Mouse (Mus musculus): Measurements from ENCODE around the gene Iqsec1. TPM values are rescaled to one million over a fixed set of nuclear protein-coding genes. Genes with fewer than 3 reads are reported as not detected.
A peak's percentile ranks its signal among the peaks of the same experiment; 100 is the strongest.
"Not testable (repeated sequence)": the region's sequence is repeated elsewhere in the genome, so short reads cannot be mapped to it uniquely, and the experiment has no call there.

The Iqsec1 gene
- total and polyA plus RNA-seq, 2 experiments from 2014 or later: 29.0 to 175 TPM

DNA sequence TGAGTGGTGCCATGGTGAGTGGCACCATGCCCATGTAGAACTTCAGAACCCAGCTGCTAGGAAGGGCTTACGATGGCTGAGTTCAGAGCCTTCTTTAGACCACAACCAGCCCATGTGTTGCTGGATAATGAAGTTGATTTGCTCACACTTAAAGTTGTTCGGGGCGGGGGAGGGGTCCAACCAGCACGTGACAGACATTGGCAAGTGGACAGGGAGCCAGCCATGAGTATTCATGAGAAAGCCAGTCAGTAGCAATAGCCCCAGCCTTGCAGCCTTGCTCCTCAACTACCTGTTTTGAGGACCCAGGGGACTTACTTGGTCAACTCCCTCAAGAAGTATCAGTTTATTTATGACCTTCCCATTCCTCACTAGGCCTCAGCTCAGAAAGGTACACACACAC, 343.5 kb downstream of the Iqsec1 start:
- peak; percentile 37 for DNase-seq (ENCODE audit: low spot score)
- ATAC-seq: peak; percentile 68

DNA sequence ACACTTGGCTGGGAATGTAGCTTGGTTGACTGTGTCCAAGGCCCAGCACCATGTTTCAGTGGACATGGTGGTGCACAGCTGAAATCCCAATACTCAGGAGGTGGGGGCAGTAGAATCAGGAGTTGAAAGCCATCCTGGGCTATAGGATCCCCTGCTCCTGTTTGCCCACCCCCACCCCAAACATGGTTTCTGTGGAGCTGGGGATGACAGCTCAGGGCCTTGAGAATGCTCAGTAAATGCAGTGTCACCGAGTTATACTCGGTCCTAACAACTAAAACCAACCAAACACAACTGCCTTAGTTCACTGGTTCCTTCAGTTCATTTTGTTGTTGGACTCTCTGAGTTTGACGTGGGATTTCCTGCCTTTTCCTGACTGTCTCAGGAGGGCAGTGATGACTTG, 345.4 kb downstream of the Iqsec1 start:
- H3K27ac ChIP-seq: no peak overlapping the region
- no peak overlapping the region for H3K4me3 ChIP-seq (ENCODE audit: low read length)
- H3K27me3 ChIP-seq (ENCODE audit: insufficient read depth, low read length): no peaks in the 10 kb centered on the region
- 0 out of 2 replicates have a peak, but pooled peaks cover 2% of the 10 kb centered on the region for H3K4me1 ChIP-seq (ENCODE audit: insufficient read depth, low read length)
- DNase-seq (ENCODE audit: low spot score) (no peak), ATAC-seq (no peak)
- H3K36me3 ChIP-seq (ENCODE audit: insufficient read depth, low read length): no peaks in the 10 kb centered on the region
- TF ChIP-seq CTCF (IDR thresholded peaks at IDR 0.05; ENCODE audit: low read depth): no peak
- 85% methylated on average over 3 of the region's 3 CpGs for WGBS
- H3K9ac ChIP-seq (replicated peaks; ENCODE audit: low read length): no peak overlapping the region
- H3K4me2 ChIP-seq (ENCODE audit: low read depth, low read length): no peak overlapping the region
- no peaks in the 10 kb centered on the region for H3K9me3 ChIP-seq (ENCODE audit: low read length)

More for the DNA sequence above, 343.5 kb downstream of the Iqsec1 start:
- Histone ChIP-seq H3K4me2 (ENCODE audit: low read depth, low read length) (no peak overlapping the region), H3K27me3 (ENCODE audit: insufficient read depth, low read length) (no peaks in the 10 kb centered on the region), H3K36me3 (ENCODE audit: insufficient read depth, low read length) (no peaks in the 10 kb centered on the region), H3K9me3 (ENCODE audit: low read length) (no peaks in the 10 kb centered on the region), H3K9ac (replicated peaks; ENCODE audit: low read length) (no peak overlapping the region), H3K4me3 (ENCODE audit: low read length) (no peak overlapping the region), H3K4me1 (ENCODE audit: insufficient read depth, low read length) (0 out of 2 replicates have a peak, but pooled peaks cover 2% of the 10 kb centered on the region), H3K27ac (no peak overlapping the region)
- WGBS: 59% methylated on average over 4 of the region's 4 CpGs
- no peak for TF ChIP-seq CTCF (IDR thresholded peaks at IDR 0.05; ENCODE audit: low read depth)

DNA sequence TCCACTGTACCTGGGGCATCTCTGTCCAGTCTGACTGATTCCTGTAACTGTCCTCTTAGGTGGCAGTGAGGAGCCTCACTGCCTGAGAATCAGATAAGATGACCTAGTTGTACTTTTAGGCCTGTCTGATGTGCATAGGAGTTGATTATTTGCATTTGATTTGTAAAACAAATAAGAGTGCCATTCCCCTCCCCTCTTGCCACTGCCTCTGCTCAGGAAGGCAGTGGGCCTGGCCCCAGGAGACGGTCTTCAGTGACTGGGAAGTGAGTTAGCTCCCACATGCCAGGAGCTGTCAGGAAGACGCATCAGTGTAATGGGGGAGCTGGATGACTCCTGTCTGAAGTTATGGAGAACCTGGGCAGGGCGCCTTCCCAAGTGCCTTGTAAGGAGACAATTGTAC, 352.9 kb downstream of the Iqsec1 start:
- ATAC-seq (no peak), DNase-seq (ENCODE audit: low spot score) (no peak)
- WGBS: 67% methylated on average over 3 of the region's 3 CpGs
- Histone ChIP-seq H3K4me1 (ENCODE audit: insufficient read depth, low read length) (no peaks in the 10 kb centered on the region), H3K9ac (replicated peaks; ENCODE audit: low read length) (no peak overlapping the region), H3K4me3 (ENCODE audit: low read length) (no peak overlapping the region), H3K4me2 (ENCODE audit: low read depth, low read length) (no peak overlapping the region), H3K27me3 (ENCODE audit: insufficient read depth, low read length) (no peaks in the 10 kb centered on the region), H3K9me3 (ENCODE audit: low read length) (no peaks in the 10 kb centered on the region), H3K27ac (no peak overlapping the region), H3K36me3 (ENCODE audit: insufficient read depth, low read length) (no peaks in the 10 kb centered on the region; the same call in 1 of the 2 replicates)
- no peak for TF ChIP-seq CTCF (IDR thresholded peaks at IDR 0.05; ENCODE audit: low read depth)

DNA sequence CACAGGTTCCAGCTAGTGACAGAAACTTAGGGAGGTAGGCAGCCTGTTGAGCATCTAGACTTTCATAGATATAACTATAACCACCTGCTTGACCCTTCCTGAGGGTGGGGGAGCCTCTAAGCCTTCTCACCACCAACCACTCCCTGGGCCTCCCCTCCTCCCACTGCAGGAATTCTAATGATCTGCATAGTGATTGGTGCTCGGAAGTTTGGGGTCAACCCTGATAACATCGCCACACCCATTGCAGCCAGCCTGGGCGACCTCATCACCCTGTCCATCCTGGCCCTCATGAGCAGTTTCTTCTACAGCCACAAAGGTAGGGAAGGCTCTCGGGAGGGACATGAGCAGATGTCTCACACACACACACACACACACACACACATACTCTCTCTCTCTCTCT, 353.4 kb downstream of the Iqsec1 start:
- no peak for TF ChIP-seq CTCF (IDR thresholded peaks at IDR 0.05; ENCODE audit: low read depth)
- no peaks in the 10 kb centered on the region; the same call in 1 of the 2 replicates for H3K36me3 ChIP-seq (ENCODE audit: insufficient read depth, low read length)
- H3K27ac ChIP-seq: no peak overlapping the region
- H3K4me2 ChIP-seq (ENCODE audit: low read depth, low read length): no peak overlapping the region
- no peak for DNase-seq (ENCODE audit: low spot score)
- ATAC-seq: no peak
- no peaks in the 10 kb centered on the region for H3K27me3 ChIP-seq (ENCODE audit: insufficient read depth, low read length)
- 65% methylated on average over 4 of the region's 4 CpGs for WGBS
- no peak overlapping the region for H3K9ac ChIP-seq (replicated peaks; ENCODE audit: low read length)
- H3K9me3 ChIP-seq (ENCODE audit: low read length): no peaks in the 10 kb centered on the region
- H3K4me3 ChIP-seq (ENCODE audit: low read length): no peak overlapping the region
- H3K4me1 ChIP-seq (ENCODE audit: insufficient read depth, low read length): no peaks in the 10 kb centered on the region

DNA sequence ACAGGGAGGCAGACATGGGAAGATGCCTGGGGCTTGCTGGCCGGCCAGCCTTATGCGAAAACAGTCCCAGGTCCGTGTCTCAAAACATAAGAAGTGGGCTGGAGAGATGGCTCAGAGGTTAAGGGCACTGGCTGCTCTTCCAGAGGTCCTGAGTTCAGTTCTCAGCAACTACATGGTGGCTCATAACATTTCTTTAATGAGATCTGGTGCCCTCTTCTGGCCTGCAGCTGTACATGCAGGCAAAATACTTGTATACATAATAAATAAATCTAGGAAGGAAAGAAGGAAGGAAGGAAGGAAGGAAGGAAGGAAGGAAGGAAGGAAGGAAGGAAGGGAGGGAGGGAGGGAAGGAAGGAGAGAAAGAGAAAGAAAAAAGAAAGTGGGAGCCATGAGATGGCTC, 356.0 kb downstream of the Iqsec1 start:
- H3K4me2 ChIP-seq (ENCODE audit: low read depth, low read length); DNase-seq (ENCODE audit: low spot score); H3K9me3 ChIP-seq (ENCODE audit: low read length); ATAC-seq; H3K9ac ChIP-seq (replicated peaks; ENCODE audit: low read length); H3K27ac ChIP-seq; H3K4me1 ChIP-seq (ENCODE audit: insufficient read depth, low read length); H3K4me3 ChIP-seq (ENCODE audit: low read length); H3K27me3 ChIP-seq (ENCODE audit: insufficient read depth, low read length); H3K36me3 ChIP-seq (ENCODE audit: insufficient read depth, low read length): not testable (repeated sequence)
- 76% methylated on average over 3 of the region's 3 CpGs for WGBS
- peak; percentile 40 for TF ChIP-seq CTCF (IDR thresholded peaks at IDR 0.05; ENCODE audit: low read depth)

DNA sequence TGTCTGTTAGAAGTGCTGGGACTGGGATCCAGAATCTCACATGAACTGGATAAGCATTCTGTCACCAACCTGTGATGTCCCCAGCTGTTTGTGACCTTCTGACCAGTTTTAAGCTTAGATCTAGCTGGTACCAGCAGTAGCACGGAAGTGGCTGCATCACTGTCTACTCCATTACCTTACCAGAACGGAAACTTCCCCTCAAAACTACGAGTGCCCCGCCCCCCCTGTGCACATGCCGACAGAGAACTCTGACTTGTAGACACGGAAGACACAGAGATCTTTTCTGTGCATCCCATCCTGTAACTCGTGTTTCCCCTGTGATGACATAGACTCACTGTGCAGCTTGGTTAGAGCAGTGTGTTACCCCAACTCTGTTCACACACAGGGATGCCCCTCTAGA, 358.1 kb downstream of the Iqsec1 start:
- no peaks in the 10 kb centered on the region for H3K9me3 ChIP-seq (ENCODE audit: low read length)
- DNase-seq (ENCODE audit: low spot score) (no peak), ATAC-seq (no peak)
- no peaks in the 10 kb centered on the region for H3K27me3 ChIP-seq (ENCODE audit: insufficient read depth, low read length)
- H3K4me3 ChIP-seq (ENCODE audit: low read length): no peak overlapping the region
- H3K9ac ChIP-seq (replicated peaks; ENCODE audit: low read length): no peak overlapping the region
- no peaks in the 10 kb centered on the region for H3K4me1 ChIP-seq (ENCODE audit: insufficient read depth, low read length)
- no peak for TF ChIP-seq CTCF (IDR thresholded peaks at IDR 0.05; ENCODE audit: low read depth)
- no peaks in the 10 kb centered on the region for H3K36me3 ChIP-seq (ENCODE audit: insufficient read depth, low read length)
- no peak overlapping the region for H3K27ac ChIP-seq
- H3K4me2 ChIP-seq (ENCODE audit: low read depth, low read length): no peak overlapping the region
- 94% methylated on average over 7 of the region's 7 CpGs for WGBS

GRCm38 (mm10) chr6:90629506-90629905, 359.0 kb downstream of the Iqsec1 start:
- Histone ChIP-seq H3K36me3 (ENCODE audit: insufficient read depth, low read length) (no peaks in the 10 kb centered on the region), H3K27ac (no peak overlapping the region), H3K9me3 (ENCODE audit: low read length) (no peaks in the 10 kb centered on the region), H3K4me1 (ENCODE audit: insufficient read depth, low read length) (no peaks in the 10 kb centered on the region), H3K27me3 (ENCODE audit: insufficient read depth, low read length) (no peaks in the 10 kb centered on the region), H3K4me3 (ENCODE audit: low read length) (no peak overlapping the region), H3K4me2 (ENCODE audit: low read depth, low read length) (no peak overlapping the region), H3K9ac (replicated peaks; ENCODE audit: low read length) (no peak overlapping the region)
- DNase-seq (ENCODE audit: low spot score) (no peak), ATAC-seq (no peak)
- WGBS: 92% methylated on average over 6 of the region's 6 CpGs
- no peak for TF ChIP-seq CTCF (IDR thresholded peaks at IDR 0.05; ENCODE audit: low read depth)

All from hindbrain, postnatal 0 days (tissue).